Mouse (Mus musculus): ENCODE results near the gene Ugp2.
"Not testable (repeated sequence)": the region's sequence is repeated elsewhere in the genome, so short reads cannot be mapped to it uniquely, and the experiment has no call there.

Gene Ugp2

GRCm38 (mm10) chr11:21337855-21338254 is 33.1 kb downstream of the Ugp2 start:
- DNase-seq (ENCODE audit: low read depth in 1 of 2, low spot score in 2 of 2), result no peak

- no peak for DNase-seq (ENCODE audit: low read depth in 1 of 2, low spot score in 2 of 2)
Observed at GRCm38 (mm10) chr11:21332639-21333295, 38.2 kb downstream of the Ugp2 start.

- DNase-seq (ENCODE audit: low read depth in 1 of 2, low spot score in 2 of 2), result no peak
Observed at GRCm38 (mm10) chr11:21328141-21328540, 42.9 kb downstream of the Ugp2 start.

GRCm38 (mm10) chr11:21327486-21327885 is 43.5 kb downstream of the Ugp2 start:
- DNase-seq (ENCODE audit: low read depth in 1 of 2, low spot score in 2 of 2), result no peak

- no peak for DNase-seq (ENCODE audit: low read depth in 1 of 2, low spot score in 2 of 2)
Observed at GRCm38 (mm10) chr11:21326770-21327169, 44.2 kb downstream of the Ugp2 start.

GRCm38 (mm10) chr11:21325781-21326180 is 45.2 kb downstream of the Ugp2 start:
- no peak for DNase-seq (ENCODE audit: low read depth in 1 of 2, low spot score in 2 of 2)

GRCm38 (mm10) chr11:21322349-21322748 is 48.7 kb downstream of the Ugp2 start:
- no peak for DNase-seq (ENCODE audit: low read depth in 1 of 2, low spot score in 2 of 2)

- no peak for DNase-seq (ENCODE audit: low read depth in 1 of 2, low spot score in 2 of 2)
Observed at GRCm38 (mm10) chr11:21321577-21321976, 49.4 kb downstream of the Ugp2 start.

- no peak for DNase-seq (ENCODE audit: low read depth in 1 of 2, low spot score in 2 of 2)
Observed at GRCm38 (mm10) chr11:21313922-21314657, 56.9 kb downstream of the Ugp2 start.

- no peak for DNase-seq (ENCODE audit: low read depth in 1 of 2, low spot score in 2 of 2)
Observed at GRCm38 (mm10) chr11:21309516-21309915, 61.5 kb downstream of the Ugp2 start.

GRCm38 (mm10) chr11:21308119-21308518 is 62.9 kb downstream of the Ugp2 start:
- no peak for DNase-seq (ENCODE audit: low read depth in 1 of 2, low spot score in 2 of 2)

GRCm38 (mm10) chr11:21307078-21307668 is 63.8 kb downstream of the Ugp2 start:
- DNase-seq (ENCODE audit: low read depth in 1 of 2, low spot score in 2 of 2), result no peak

- no peak for DNase-seq (ENCODE audit: low read depth in 1 of 2, low spot score in 2 of 2)
Observed at GRCm38 (mm10) chr11:21303619-21304018, 67.4 kb downstream of the Ugp2 start.

GRCm38 (mm10) chr11:21295486-21295885 is 75.5 kb downstream of the Ugp2 start:
- DNase-seq (ENCODE audit: low read depth in 1 of 2, low spot score in 2 of 2), result no peak

GRCm38 (mm10) chr11:21288153-21288552 is 82.8 kb downstream of the Ugp2 start:
- DNase-seq (ENCODE audit: low read depth in 1 of 2, low spot score in 2 of 2), result not testable (repeated sequence)

- DNase-seq (ENCODE audit: low read depth in 1 of 2, low spot score in 2 of 2), result no peak
Observed at GRCm38 (mm10) chr11:21286391-21286790, 84.6 kb downstream of the Ugp2 start.

- DNase-seq (ENCODE audit: low read depth in 1 of 2, low spot score in 2 of 2), result no peak
Observed at GRCm38 (mm10) chr11:21276151-21276550, 94.8 kb downstream of the Ugp2 start.

Data from monocyte, adult 2 months (primary cell).